Mouse (Mus musculus) gastrocnemius, adult 18-20 months (tissue): ENCODE results near the gene Vmn2r-ps159. TPM values are rescaled to one million over a fixed set of nuclear protein-coding genes. Genes with fewer than 3 reads are reported as not detected.
"Not testable (repeated sequence)": the region's sequence is repeated elsewhere in the genome, so short reads cannot be mapped to it uniquely, and the experiment has no call there.

Experiments
- DNase-seq: peaks from one replicate; pipeline ENCODE4 v3.0.0; 2021; ENCODE audit warnings: low spot score
- long read RNA-seq, 2 experiments: library from polyadenylated mRNA; stranded (forward); transcript quantifications; one replicate each; pipeline ENCODE4 v2.0.0; 2021
- total RNA-seq, 2 experiments: library from RNA; stranded (reverse); gene quantifications; 2 replicates each; pipeline ENCODE4 v1.2.3; 2021

Vmn2r-ps159 gene
- not detected for total RNA-seq
- long read RNA-seq, experiment 1, result 0 reads
- long read RNA-seq, experiment 2, result 0 reads

DNA sequence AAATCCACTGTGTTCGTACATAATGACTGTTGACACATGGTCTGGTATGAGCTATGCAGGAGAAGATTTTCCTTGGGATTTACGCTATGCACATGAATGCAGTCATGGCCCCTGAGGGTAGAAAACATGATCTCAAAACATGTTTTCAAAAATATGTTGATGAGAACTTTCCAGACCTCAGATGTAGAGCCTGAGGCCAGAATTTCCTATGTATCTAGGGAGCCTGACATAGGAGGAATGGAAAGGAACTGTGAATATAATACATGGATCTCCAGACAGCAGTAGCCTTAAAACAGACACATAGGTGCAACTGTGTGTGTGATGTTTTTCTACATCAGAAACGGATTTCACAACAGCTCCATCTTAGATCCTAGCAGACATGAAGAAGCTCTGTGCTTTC is at the start of gene Vmn2r-ps159:
Gene Vmn2r-ps159 (plus strand): TSS at position 301 of the 400 bp plus-strand sequence.
- not testable (repeated sequence) for DNase-seq

DNA sequence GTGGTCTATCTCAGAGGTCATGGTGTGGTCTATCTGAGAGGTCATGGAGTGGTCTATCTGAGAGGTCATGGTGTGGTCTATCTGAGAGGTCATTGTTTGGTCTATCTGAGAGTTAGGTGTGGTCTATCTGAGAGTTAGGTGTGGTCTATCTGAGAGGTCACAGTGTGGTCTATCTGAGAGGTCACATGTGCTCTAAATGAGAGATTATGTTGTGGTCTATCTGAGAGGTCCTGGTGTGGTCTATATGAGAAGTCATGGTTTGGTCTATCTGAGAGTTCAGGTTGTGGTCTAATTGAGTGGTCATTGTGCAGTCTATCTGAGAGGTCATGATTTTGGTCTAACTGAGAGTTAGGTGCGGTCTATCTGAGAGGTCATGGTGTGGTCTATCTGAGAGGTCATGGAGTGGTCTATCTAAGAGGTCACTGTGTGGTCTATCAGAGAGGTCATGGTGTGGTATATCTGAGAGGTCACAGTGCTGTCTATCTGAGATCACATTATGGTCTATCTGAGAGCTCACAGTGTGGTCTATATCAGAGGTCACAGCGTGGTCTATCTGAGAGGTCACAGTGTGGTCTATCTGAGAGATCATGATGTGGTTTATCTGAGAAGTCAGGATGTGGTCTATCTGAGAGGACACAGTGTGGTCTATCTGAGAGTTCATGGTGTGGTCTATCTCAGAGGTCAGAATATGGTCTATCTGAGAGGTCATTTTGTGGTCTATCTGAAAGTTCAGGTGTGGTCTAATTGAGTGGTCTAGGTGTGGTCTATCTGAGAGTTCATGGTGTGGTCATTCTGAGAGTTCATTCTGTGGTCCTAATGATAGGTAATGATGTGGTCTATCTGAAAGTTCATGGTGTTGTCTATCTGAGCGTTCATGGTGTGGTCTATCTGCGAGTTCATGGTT is 10.9 kb downstream of the Vmn2r-ps159 start:
- not testable (repeated sequence) for DNase-seq

DNA sequence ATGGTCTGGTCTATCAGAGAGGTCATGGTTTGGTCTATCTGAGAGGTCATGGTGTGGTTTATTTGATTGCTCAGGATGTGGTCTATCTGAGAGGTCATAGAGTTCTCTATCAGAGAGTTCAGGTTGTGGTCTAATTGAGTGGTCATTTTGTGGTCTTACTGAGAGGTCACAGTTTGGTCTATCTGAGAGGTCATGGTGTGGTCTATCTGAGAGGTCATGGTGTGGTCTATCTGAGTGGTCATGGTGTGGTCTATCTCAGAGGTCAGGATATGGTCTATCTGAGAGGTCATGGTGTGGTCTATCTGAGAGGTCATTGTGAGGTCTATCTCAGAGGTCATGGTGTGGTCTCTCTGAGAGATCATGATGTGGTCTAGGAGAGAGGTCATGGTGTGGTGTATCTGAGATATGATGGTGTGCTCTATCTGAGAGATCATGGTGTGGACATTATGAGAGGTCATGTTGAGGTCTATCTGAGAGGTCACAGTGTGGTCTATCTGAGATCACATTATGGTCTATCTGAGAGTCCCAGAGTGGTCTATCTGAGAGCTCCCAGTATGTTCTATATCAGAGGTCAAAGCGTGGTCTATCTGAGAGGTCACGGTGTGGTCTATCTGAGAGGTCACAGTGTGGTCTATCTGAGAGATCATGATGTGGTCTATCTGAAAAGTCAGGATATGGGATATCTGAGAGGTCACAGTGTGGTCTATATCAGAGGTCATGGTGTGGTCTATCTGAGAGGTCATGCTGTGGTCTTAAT is 11.8 kb downstream of the Vmn2r-ps159 start:
- DNase-seq, result no peak

DNA sequence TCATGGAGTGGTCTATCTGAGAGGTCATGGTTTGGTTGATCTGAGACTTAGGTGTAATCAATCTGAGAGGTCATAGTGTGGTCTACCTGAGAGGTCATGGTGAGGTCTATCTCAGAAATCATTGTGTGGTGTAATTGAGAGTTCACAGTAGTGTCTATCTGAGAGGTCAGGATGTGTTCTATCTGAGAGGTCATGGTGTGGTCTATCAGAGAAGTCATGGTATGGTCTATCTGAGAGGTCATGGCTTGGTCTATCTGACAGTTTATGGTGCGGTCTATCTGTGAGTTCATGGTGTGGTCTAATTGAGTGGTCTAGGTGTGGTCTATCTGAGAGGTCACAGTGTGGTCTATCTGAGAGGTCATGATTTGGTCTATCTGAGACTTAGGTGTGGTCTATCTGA is 12.4 kb downstream of the Vmn2r-ps159 start:
- DNase-seq, result no peak

DNA sequence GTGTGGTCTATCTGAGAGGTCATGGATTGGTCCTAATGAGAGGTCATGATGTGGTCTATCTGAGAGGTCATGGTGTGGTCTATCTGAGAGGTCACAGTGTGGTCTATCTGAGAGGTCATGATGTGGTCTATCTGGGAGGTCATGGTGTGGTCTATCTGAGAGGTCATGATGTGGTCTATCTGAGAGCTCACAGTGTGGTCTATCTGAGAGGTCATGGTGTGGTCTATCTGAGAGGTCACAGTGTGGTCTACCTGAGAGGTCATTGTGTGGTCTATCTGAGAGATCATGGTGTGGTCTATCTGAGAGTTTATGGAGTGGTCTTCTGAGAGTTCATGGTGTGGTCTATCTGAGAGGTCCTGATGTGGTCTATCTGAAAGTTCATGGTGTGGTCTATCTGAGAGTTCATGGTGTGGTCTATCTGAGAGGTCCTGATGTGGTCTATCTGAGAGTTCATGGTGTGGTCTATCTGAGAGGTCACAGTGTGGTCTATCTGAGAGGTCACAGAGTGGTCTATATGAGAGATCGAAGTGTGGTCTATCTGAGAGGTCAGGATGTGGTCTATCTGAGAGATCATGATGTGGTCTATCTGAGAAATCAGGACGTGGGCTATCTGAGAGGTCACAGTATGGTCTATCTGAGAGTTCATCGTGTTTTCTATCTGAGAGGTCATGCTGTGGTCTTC is 26.0 kb downstream of the Vmn2r-ps159 start:
- not testable (repeated sequence) for DNase-seq

Other genes with a start within 250 kb of the Vmn2r-ps159 start
- gene 9430015G10Rik, start 221.1 kb upstream of the Vmn2r-ps159 start, total RNA-seq, result 1 to 10 TPM; 2.1 to 3.1 TPM
- not detected for gene Rnf223, start 200.6 kb upstream of the Vmn2r-ps159 start, total RNA-seq
- gene Agrn, start 133.6 kb upstream of the Vmn2r-ps159 start, total RNA-seq, result 1 to 10 TPM; 4.8 to 5.6 TPM
- under 1 TPM; 0.32 to 0.74 TPM for gene Isg15, start 130.3 kb upstream of the Vmn2r-ps159 start, total RNA-seq
- gene AW011738, start 127.8 kb upstream of the Vmn2r-ps159 start, total RNA-seq, result 1 to 10 TPM; 3.7 to 4.9 TPM
- gene Perm1, start 115.2 kb upstream of the Vmn2r-ps159 start, total RNA-seq, result 100 to 1,000 TPM; 143 to 233 TPM
- 1 to 10 TPM; 5.9 to 6.7 TPM for gene Plekhn1, start 96.2 kb upstream of the Vmn2r-ps159 start, total RNA-seq
- gene Noc2l, start 95.1 kb upstream of the Vmn2r-ps159 start, total RNA-seq, result 10 to 100 TPM; 31.2 to 33.4 TPM
- gene Samd11, start 75.4 kb upstream of the Vmn2r-ps159 start, total RNA-seq, result not detected